Mouse (Mus musculus): Measurements from ENCODE around the gene Tmem233.

GRCm38 (mm10) chr5:116024327-116024739 is 58.7 kb downstream of the Tmem233 start, which contains the start of gene Prkab1:
- TF ChIP-seq CTCF (IDR thresholded peaks at IDR 0.05; ENCODE audit: low read depth) = peak; percentile 48
- no peak for TF ChIP-seq EP300 (IDR thresholded peaks at IDR 0.05; ENCODE audit: low read depth)

All from heart, postnatal 0 days (tissue).